Mouse (Mus musculus) CH12.LX (cell line): ENCODE measurements around the gene Morc2a. TPM values are rescaled to one million over a fixed set of nuclear protein-coding genes. Genes with fewer than 3 reads are reported as not detected.

Experiments used
- DNase-seq: peaks from one replicate; pipeline ENCODE4 v3.0.0-alpha.2; 2013; ENCODE audit errors: extremely low read depth
- H3K27ac ChIP-seq: 2 replicates; pipeline ENCODE4 v1.5.1; 2012; ENCODE audit warnings: low read depth, mild to moderate bottlenecking, control low read depth, moderate library complexity; ENCODE audit not compliant: insufficient read depth
- H3K27me3 ChIP-seq: replicated peaks from 2 replicates; pipeline ENCODE3; 2012; ENCODE audit warnings: inconsistent platforms
- H3K36me3 ChIP-seq, 2 experiments: replicated peaks in 1 of 2; 2 replicates each; pipeline versions ENCODE3 to v1.6.1; 2012; ENCODE audit warnings: inconsistent platforms in 1 of 2, low read length in 1 of 2, mild to moderate bottlenecking in 1 of 2, mixed read lengths in 1 of 2, moderate library complexity in 1 of 2; ENCODE audit not compliant: control insufficient read depth in 1 of 2, insufficient read depth in 1 of 2
- H3K4me1 ChIP-seq, 2 experiments: 2 replicates each; pipeline ENCODE4 v1.6.1; 2012; ENCODE audit warnings: inconsistent platforms in 1 of 2, moderate library complexity in 1 of 2; ENCODE audit not compliant: insufficient read depth in 2 of 2, control insufficient read depth in 1 of 2
- H3K4me2 ChIP-seq: 2 replicates; pipeline ENCODE4 v1.6.1; 2012; ENCODE audit warnings: low read depth, mild to moderate bottlenecking, control low read depth; ENCODE audit not compliant: poor library complexity, insufficient read depth, severe bottlenecking
- H3K4me3 ChIP-seq, 3 experiments: fragments of 150-350 bp in 1 of 3; sonication (generic) in 1 of 3; replicated peaks in 1 of 3; 2 replicates each; pipeline versions ENCODE3 to v1.5.1; 2011 to 2012; ENCODE audit warnings: low read depth in 2 of 3, low read length in 2 of 3, mild to moderate bottlenecking in 2 of 3, moderate library complexity in 2 of 3, control low read depth in 1 of 3, improper control_type of control experiment in 1 of 3, inconsistent platforms in 1 of 3, mixed read lengths in 1 of 3; ENCODE audit not compliant: poor library complexity in 1 of 3
- H3K79me2 ChIP-seq: replicated peaks from 2 replicates; pipeline ENCODE4 v1.6.1; 2012; ENCODE audit warnings: mild to moderate bottlenecking, moderate library complexity; ENCODE audit not compliant: control insufficient read depth, poor library complexity, insufficient read depth, severe bottlenecking; ENCODE audit errors: extremely low read depth
- H3K9ac ChIP-seq: 2 replicates; pipeline ENCODE4 v1.6.1; 2012; ENCODE audit warnings: low read depth, mild to moderate bottlenecking, control low read depth, moderate library complexity; ENCODE audit not compliant: insufficient read depth
- H3K9me3 ChIP-seq: replicated peaks from 2 replicates; pipeline ENCODE3; 2012; ENCODE audit warnings: low read length, inconsistent platforms, mixed read lengths
- BHLHE40 ChIP-seq: IDR thresholded peaks from 2 replicates; pipeline ENCODE4 v1.6.1; 2011; ENCODE audit warnings: mild to moderate bottlenecking, low read depth, low read length, improper control_type of control experiment
- CHD1 ChIP-seq: IDR thresholded peaks from 2 replicates; pipeline ENCODE4 v1.6.1; 2012; ENCODE audit warnings: low read depth, low read length, improper control_type of control experiment, inconsistent platforms
- CHD2 ChIP-seq: IDR thresholded peaks from 2 replicates; pipeline ENCODE4 v1.6.1; 2011; ENCODE audit warnings: low read length, improper control_type of control experiment
- E2F4 ChIP-seq: IDR thresholded peaks from 2 replicates; pipeline ENCODE4 v1.6.1; 2011; ENCODE audit warnings: low read depth, low read length, improper control_type of control experiment; ENCODE audit not compliant: insufficient replicate concordance
- ELF1 ChIP-seq: IDR thresholded peaks from 2 replicates; pipeline ENCODE4 v1.6.1; 2014; ENCODE audit warnings: low read depth, mild to moderate bottlenecking, inconsistent platforms, low read length, improper control_type of control experiment
- EP300 ChIP-seq: IDR thresholded peaks from 2 replicates; pipeline ENCODE4 v1.6.1; 2011; ENCODE audit warnings: low read length, improper control_type of control experiment
- ETS1 ChIP-seq: conservative IDR thresholded peaks from 2 replicates; pipeline ENCODE4 v1.6.1; 2012; ENCODE audit warnings: low read depth, mild to moderate bottlenecking, inconsistent platforms, low read length, improper control_type of control experiment, moderate library complexity
- GABPA ChIP-seq: IDR thresholded peaks from 2 replicates; pipeline ENCODE4 v1.6.1; 2012; ENCODE audit warnings: low read depth, low read length, improper control_type of control experiment, inconsistent platforms; ENCODE audit not compliant: insufficient replicate concordance
- HCFC1 ChIP-seq: IDR thresholded peaks from 2 replicates; pipeline ENCODE4 v1.6.1; 2012; ENCODE audit warnings: low read depth, mild to moderate bottlenecking, inconsistent platforms, low read length, improper control_type of control experiment
- IRF4 ChIP-seq: IDR thresholded peaks from 2 replicates; pipeline ENCODE4 v1.6.1; 2014; ENCODE audit warnings: low read depth, mild to moderate bottlenecking, inconsistent platforms, low read length, improper control_type of control experiment
- JUN ChIP-seq: IDR thresholded peaks from 2 replicates; pipeline ENCODE4 v1.6.1; 2011; ENCODE audit warnings: low read depth, mild to moderate bottlenecking, low read length, improper control_type of control experiment, moderate library complexity; ENCODE audit not compliant: insufficient read depth
- JUND ChIP-seq: conservative IDR thresholded peaks from 2 replicates; pipeline ENCODE4 v1.6.1; 2011; ENCODE audit warnings: low read depth, low read length, improper control_type of control experiment
- KAT2A ChIP-seq: IDR thresholded peaks from 2 replicates; pipeline ENCODE4 v1.6.1; 2012; ENCODE audit warnings: low read length, improper control_type of control experiment, inconsistent platforms; ENCODE audit not compliant: insufficient replicate concordance
- MAFK ChIP-seq: IDR thresholded peaks from 2 replicates; pipeline ENCODE4 v1.6.1; 2011; ENCODE audit warnings: low read length, improper control_type of control experiment; ENCODE audit not compliant: insufficient replicate concordance
- MAX ChIP-seq: IDR thresholded peaks from 2 replicates; pipeline ENCODE4 v1.6.1; 2011; ENCODE audit warnings: low read length, improper control_type of control experiment
- MAZ ChIP-seq: IDR thresholded peaks from 2 replicates; pipeline ENCODE4 v1.6.1; 2012; ENCODE audit warnings: low read depth, mild to moderate bottlenecking, inconsistent platforms, low read length, improper control_type of control experiment, moderate library complexity
- MEF2A ChIP-seq: IDR thresholded peaks from 2 replicates; pipeline ENCODE4 v1.6.1; 2014; ENCODE audit warnings: low read depth, mild to moderate bottlenecking, inconsistent platforms, low read length, improper control_type of control experiment, borderline replicate concordance
- MXI1 ChIP-seq: IDR thresholded peaks from 2 replicates; pipeline ENCODE4 v1.6.1; 2011; ENCODE audit warnings: mild to moderate bottlenecking, low read depth, low read length, improper control_type of control experiment
- MYC ChIP-seq: IDR thresholded peaks from 2 replicates; pipeline ENCODE4 v1.6.1; 2011; ENCODE audit warnings: low read depth, mild to moderate bottlenecking, improper control_type of control experiment, low read length
- NELFE ChIP-seq: IDR thresholded peaks from 2 replicates; pipeline ENCODE4 v1.6.1; 2011; ENCODE audit warnings: low read depth, low read length, improper control_type of control experiment
- NRF1 ChIP-seq: IDR thresholded peaks from 2 replicates; pipeline ENCODE4 v1.6.1; 2014; ENCODE audit warnings: low read depth, mild to moderate bottlenecking, inconsistent platforms, low read length, improper control_type of control experiment, moderate library complexity
- PAX5 ChIP-seq: IDR thresholded peaks from 2 replicates; pipeline ENCODE4 v1.6.1; 2012; ENCODE audit warnings: low read length, inconsistent platforms, mixed read lengths
- POLR2A ChIP-seq: IDR thresholded peaks from 2 replicates; pipeline ENCODE4 v1.6.1; 2011; ENCODE audit warnings: low read depth, mild to moderate bottlenecking, improper control_type of control experiment, low read length
- POLR2AphosphoS2 ChIP-seq: IDR thresholded peaks from 2 replicates; pipeline ENCODE4 v1.6.1; 2011; ENCODE audit warnings: low read depth, low read length, improper control_type of control experiment
- RAD21 ChIP-seq: IDR thresholded peaks from 2 replicates; pipeline ENCODE4 v1.6.1; 2011; ENCODE audit warnings: low read depth, mild to moderate bottlenecking, low read length, improper control_type of control experiment, moderate library complexity
- RCOR1 ChIP-seq: conservative IDR thresholded peaks from 2 replicates; pipeline ENCODE4 v1.6.1; 2012; ENCODE audit warnings: low read depth, mild to moderate bottlenecking, inconsistent platforms, low read length, improper control_type of control experiment
- SIN3A ChIP-seq: IDR thresholded peaks from 2 replicates; pipeline ENCODE4 v1.6.1; 2012; ENCODE audit warnings: low read length, improper control_type of control experiment, inconsistent platforms
- SMC3 ChIP-seq: IDR thresholded peaks from 2 replicates; pipeline ENCODE4 v1.6.1; 2011; ENCODE audit warnings: low read depth, low read length, improper control_type of control experiment
- TBP ChIP-seq: conservative IDR thresholded peaks from 2 replicates; pipeline ENCODE4 v1.6.1; 2011; ENCODE audit warnings: low read depth, low read length, improper control_type of control experiment
- TCF12 ChIP-seq: IDR thresholded peaks from 2 replicates; pipeline ENCODE4 v1.6.1; 2014; ENCODE audit warnings: low read depth, mild to moderate bottlenecking, inconsistent platforms, low read length, improper control_type of control experiment
- USF1 ChIP-seq: IDR thresholded peaks from 2 replicates; pipeline ENCODE4 v1.6.1; 2014; ENCODE audit warnings: low read depth, mild to moderate bottlenecking, inconsistent platforms, low read length, improper control_type of control experiment
- USF2 ChIP-seq: conservative IDR thresholded peaks from 2 replicates; pipeline ENCODE4 v1.6.1; 2011; ENCODE audit warnings: low read depth, low read length, improper control_type of control experiment
- ZC3H11A ChIP-seq: IDR thresholded peaks from 2 replicates; pipeline ENCODE4 v1.6.1; 2012; ENCODE audit warnings: low read depth, mild to moderate bottlenecking, inconsistent platforms, low read length, improper control_type of control experiment
- ZKSCAN1 ChIP-seq: IDR thresholded peaks from 2 replicates; pipeline ENCODE4 v1.6.1; 2012; ENCODE audit warnings: low read depth, inconsistent platforms, low read length, improper control_type of control experiment, borderline replicate concordance
- ZMIZ1 ChIP-seq: IDR thresholded peaks from 2 replicates; pipeline ENCODE4 v1.6.1; 2012; ENCODE audit warnings: low read depth, mild to moderate bottlenecking, inconsistent platforms, low read length, improper control_type of control experiment
- ZNF384 ChIP-seq: IDR thresholded peaks from 2 replicates; pipeline ENCODE4 v1.6.1; 2012; ENCODE audit warnings: low read depth, low read length, improper control_type of control experiment, inconsistent platforms
- dilution Hi-C: fragments of 300-500 bp; cut with MboI; formaldehyde crosslinking; loops from 2 replicates; pipeline ENCODE4 v1.14.3; 2020; ENCODE audit warnings: low sequenced_read_pairs; ENCODE audit not compliant: extremely low pct_unique_long_range_greater_than_20kb, extremely low pct_ligation_motif_present
- in situ Hi-C: fragments of 300-500 bp; cut with MboI; formaldehyde crosslinking; loops from 3 replicates; pipeline ENCODE4 v1.14.3; 2019; ENCODE audit warnings: low sequenced_read_pairs, low pct_ligation_motif_present, low pct_unique_long_range_greater_than_20kb, mixed read lengths
- polyA plus RNA-seq: library from polyadenylated mRNA; unstranded; fragments of >175 nt; gene quantifications from 2 replicates; pipeline ENCODE4 v1.2.1, GENCODE M21; 2012; ENCODE audit warnings: low read depth; ENCODE audit not compliant: insufficient read length
- total RNA-seq, 2 experiments: library from RNA; depleted of rRNA; stranded (reverse); fragments of 300-350 nt in 1 of 2; fragments of >200 nt in 1 of 2; gene quantifications; 2 replicates each; pipeline ENCODE4 v1.2.3; 2012 to 2014

The Morc2a gene
- total RNA-seq (2012; rRNA removed) (28.2 and 30.9 TPM in 2 replicates), total RNA-seq (2014; rRNA removed) (25.5 and 28.1 TPM in 2 replicates), polyA plus RNA-seq (41.9 and 44.1 TPM in 2 replicates)

DNA sequence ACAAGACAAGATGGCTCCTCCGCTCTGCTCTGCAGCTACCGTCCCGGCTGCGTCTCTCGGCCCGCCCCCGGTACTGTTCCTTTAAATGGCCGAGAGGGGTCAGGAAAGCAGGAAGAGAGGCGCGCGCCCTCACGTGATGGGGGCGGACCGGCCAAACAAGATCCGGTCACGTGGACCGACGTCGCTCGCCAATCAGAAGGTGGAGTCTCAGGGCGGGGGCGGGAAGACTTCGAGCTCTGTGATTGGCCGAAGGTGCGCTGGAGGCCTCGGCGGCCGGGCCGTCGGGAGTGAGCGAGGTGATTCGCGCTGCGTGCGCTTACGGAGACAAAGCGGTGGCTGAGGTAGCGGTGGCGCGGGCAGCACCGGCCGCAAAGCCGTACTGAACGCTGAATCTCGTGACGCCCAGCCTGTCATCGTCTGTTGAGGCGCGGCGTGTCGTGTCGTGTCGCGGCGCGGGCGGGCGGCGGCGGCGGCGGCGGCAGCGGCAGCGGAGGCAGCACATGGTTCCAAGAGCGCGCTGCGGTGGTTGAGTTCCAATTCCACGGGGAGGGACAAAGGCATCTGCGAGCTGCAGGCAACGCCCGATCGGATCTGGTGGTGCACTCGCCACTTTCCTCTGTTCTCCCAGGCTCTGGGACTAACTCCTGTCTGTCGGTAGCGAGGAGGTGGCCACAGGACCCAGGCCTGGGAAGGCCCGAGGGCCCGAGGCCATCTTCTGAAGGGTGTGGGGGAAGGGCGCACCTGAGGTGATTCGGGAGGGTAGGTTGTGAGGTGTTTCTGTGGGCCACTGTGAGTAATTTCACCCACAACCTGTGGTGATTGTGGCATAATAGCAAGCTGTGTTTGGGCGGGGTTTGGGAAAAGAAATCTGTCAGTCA, at the start of gene Morc2a:
Gene Morc2a (plus strand): TSS at position 228 of the 878 bp plus-strand sequence.
- Histone ChIP-seq H3K4me2 (peak within 1 kb of the TSS; percentile 96), H3K9me3 (peaks cover 26% of the 10 kb centered on the region), H3K79me2 (peaks cover 45% of the 10 kb centered on the region), H3K27ac (peak within 1 kb of the TSS; percentile 75), H3K4me3 (peak within 1 kb of the TSS; percentile 72 to 92 (median 86)), H3K9ac (peak within 1 kb of the TSS; percentile 98), H3K27me3 (no peaks in the 10 kb centered on the region), H3K4me1 (peaks cover 0 to 37% of the 10 kb centered on the region in 2 experiments; a peak in 2 of 4 replicates), H3K36me3 (peaks cover 18 to 37% of the 10 kb centered on the region in 2 experiments)
- TF ChIP-seq ZMIZ1 (no peak; the same call in 1 of the 2 replicates), ZKSCAN1 (no peak), CHD1 (no peak), MAZ (no peak), CHD2 (peak; percentile 52), RAD21 (no peak), USF1 (peak; percentile 100), SIN3A (peak; percentile 89), KAT2A (peak; percentile 72; the same call in 1 of the 2 replicates), BHLHE40 (peak; percentile 100), JUND (no peak), PAX5 (no peak), MYC (peak; percentile 53; the same call in 1 of the 2 replicates), MAFK (0 out of 2 replicates have a peak, but pooled peaks have one; percentile 9), MEF2A (peak; percentile 39), ELF1 (peak; percentile 97), MXI1 (peak; percentile 69), ZNF384 (no peak), TCF12 (peak; percentile 76), TBP (no peak), JUN (no peak), NRF1 (peak; percentile 30; the same call in 1 of the 2 replicates), IRF4 (peak; percentile 35; the same call in 1 of the 2 replicates), POLR2A (peak; percentile 93), NELFE (peak; percentile 55; the same call in 1 of the 2 replicates), E2F4 (no peak), ZC3H11A (no peak), RCOR1 (peak; percentile 52; the same call in 1 of the 2 replicates), POLR2AphosphoS2 (peak; percentile 39; the same call in 1 of the 2 replicates), MAX (peak; percentile 96), ETS1 (peak; percentile 53), GABPA (no peak; the same call in 1 of the 2 replicates), EP300 (no peak), USF2 (peak; percentile 98), SMC3 (no peak), HCFC1 (peak; percentile 87)
- dilution Hi-C loops (no loop called here), in situ Hi-C loops (no loop called here)
- DNase-seq: peak; percentile 99
